Mouse (Mus musculus) liver, postnatal 0 days (tissue): ENCODE measurements at regions not wholly inside any gene's neighbourhood (a gene's known extent, or its start where the extent isn't known, plus 50 kb on each side); places are given as distances from the start of the nearest gene placed in this dataset.

Experiments used
- CTCF ChIP-seq: sonication (generic); IDR thresholded peaks from 2 replicates; pipeline ENCODE4 v1.5.1; 2016; ENCODE audit warnings: antibody characterized with exemption, low read depth
- EP300 ChIP-seq: IDR thresholded peaks from 2 replicates; pipeline ENCODE4 v1.6.1; 2016; ENCODE audit warnings: antibody characterized with exemption, low read depth, mild to moderate bottlenecking

DNA sequence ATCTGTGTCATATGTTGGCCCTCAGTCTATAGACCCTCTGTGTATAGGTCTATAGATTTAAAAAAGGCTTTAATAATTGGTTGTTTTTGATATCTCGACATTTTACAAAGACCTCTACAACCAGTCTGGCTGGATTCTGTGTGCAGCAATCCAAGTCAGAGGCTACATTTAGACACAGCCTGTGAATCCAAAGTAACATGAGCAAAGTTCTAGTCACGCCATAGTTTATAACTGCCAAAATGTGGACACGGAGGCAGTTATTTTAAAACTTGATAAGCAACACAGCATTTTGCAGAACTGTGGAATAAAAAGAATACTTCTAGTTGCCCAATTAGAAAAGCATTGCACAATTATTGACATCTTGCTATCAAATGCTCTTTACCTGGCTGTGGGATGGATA is 320.6 kb upstream of the Nr2f1 start:
- TF ChIP-seq CTCF (no peak), EP300 (no peak)
